Mouse (Mus musculus): Measurements from ENCODE around the gene 4930455H04Rik. TPM values are rescaled to one million over a fixed set of nuclear protein-coding genes. Genes with fewer than 3 reads are reported as not detected.

4930455H04Rik gene
- total RNA-seq, 2 experiments from 2014 or later = 0.21 TPM; not detected in 1

Other genes starting within 250 kb of the 4930455H04Rik start
- 100 to 1,000 TPM; 189 to 193 TPM for gene Agl, start 160.1 kb upstream of the 4930455H04Rik start, total RNA-seq (2021)
- 1 to 10 TPM; 2.6 to 4.8 TPM for gene Frrs1, start 108.8 kb upstream of the 4930455H04Rik start, total RNA-seq (2021)
- gene Palmd, start 720 bp downstream of the 4930455H04Rik start, total RNA-seq (2021) = 10 to 100 TPM; 46.9 to 50.3 TPM

All from heart, adult 18-20 months (tissue).